Mouse (Mus musculus) adrenal gland, adult 10 weeks (tissue): Measurements from ENCODE around the gene Hopx. TPM values are rescaled to one million over a fixed set of nuclear protein-coding genes. Genes with fewer than 3 reads are reported as not detected.

Source experiments
- polyA plus RNA-seq: library from polyadenylated mRNA; stranded (reverse); fragments of 350-450 nt; fragmentation: Illumina TruSeq; extraction: RNeasy Lipid Tissue Mini Kit (QIAGEN cat#74804); gene quantifications from one replicate; pipeline ENCODE4 v1.2.3, GENCODE M21; 2014; ENCODE audit warnings: low read depth, low replicate concordance

Gene Hopx
- 1.3 TPM for polyA plus RNA-seq

DNA sequence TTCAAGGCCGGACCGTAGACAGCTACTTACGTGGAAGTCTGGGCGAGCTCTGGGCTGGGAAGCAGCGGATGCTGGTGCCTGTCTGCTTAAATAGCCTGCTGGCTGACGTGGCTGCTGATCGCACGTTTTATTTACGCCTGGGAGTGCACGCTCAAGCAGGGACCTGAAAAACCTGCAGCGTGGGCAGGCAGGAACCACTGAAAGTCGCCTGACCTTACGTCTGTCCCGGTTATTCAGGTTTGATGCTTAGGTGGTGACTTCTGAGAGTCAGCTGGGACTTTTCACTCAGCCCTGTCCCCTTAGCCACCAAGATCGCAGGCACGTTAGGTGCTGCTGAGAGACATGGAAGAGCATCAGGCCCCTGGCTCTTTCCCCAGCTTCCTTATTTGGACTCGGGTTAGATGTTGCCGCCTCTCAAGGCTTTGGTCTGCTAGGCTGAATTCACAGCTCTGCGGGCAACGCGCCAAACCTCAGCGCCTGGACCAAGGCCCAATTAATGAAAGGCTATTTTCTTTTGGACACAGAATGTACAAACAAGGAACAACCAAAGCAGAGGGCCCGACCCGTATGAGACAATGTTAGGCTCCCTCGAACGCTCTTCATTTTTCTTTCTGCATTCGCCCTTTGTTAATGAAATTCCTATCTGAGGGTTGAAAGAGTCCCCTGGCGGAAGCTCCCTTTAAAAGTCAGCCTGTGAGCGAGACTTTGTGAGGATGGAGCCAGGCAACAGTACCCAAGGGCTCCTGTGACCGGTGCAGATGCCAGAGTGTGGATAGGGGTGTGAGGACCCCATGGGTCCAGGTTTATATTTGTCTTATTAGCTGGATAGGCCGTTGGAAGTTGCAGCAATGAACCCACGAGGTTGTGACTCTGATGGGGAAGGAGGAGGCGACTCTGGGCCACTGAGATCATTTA, at the start of gene Hopx:
Gene Hopx (minus strand): TSS at position 305 of the 915 bp plus-strand sequence.

Other genes starting within 250 kb of the Hopx start
- 27.9 TPM for gene Aasdh, start 209.6 kb downstream of the Hopx start, polyA plus RNA-seq
- 425 TPM for gene Paics, start 163.8 kb downstream of the Hopx start, polyA plus RNA-seq
- 32.1 TPM for gene Ppat, start 163.5 kb downstream of the Hopx start, polyA plus RNA-seq
- 275 TPM for gene Srp72, start 140.4 kb downstream of the Hopx start, polyA plus RNA-seq
- gene Arl9, start 111.1 kb downstream of the Hopx start, polyA plus RNA-seq: not detected
- gene Thegl, start 99.1 kb downstream of the Hopx start, polyA plus RNA-seq: not detected
- gene Spink2, start 96.3 kb upstream of the Hopx start, polyA plus RNA-seq: not detected
- 21.3 TPM for gene Rest, start 150.4 kb upstream of the Hopx start, polyA plus RNA-seq
- 27.1 TPM for gene Noa1, start 195.0 kb upstream of the Hopx start, polyA plus RNA-seq
- 194 TPM for gene Polr2b, start 195.0 kb upstream of the Hopx start, polyA plus RNA-seq